Mouse (Mus musculus): ENCODE data around the gene Kank1.

Kank1 gene

GRCm38 (mm10) chr19:25315458-25315889, 78.7 kb downstream of the Kank1 start:
- in situ Hi-C loops (cut with MboI): no loop called here

GRCm38 (mm10) chr19:25315993-25316392, 79.2 kb downstream of the Kank1 start:
- in situ Hi-C loops (cut with MboI): no loop called here

GRCm38 (mm10) chr19:25324265-25324664, 87.5 kb downstream of the Kank1 start:
- in situ Hi-C loops (cut with MboI): no loop called here

- in situ Hi-C loops (cut with MboI): no loop called here
These were observed 88.6 kb downstream of the Kank1 start for GRCm38 (mm10) chr19:25325113-25326001.

- in situ Hi-C loops (cut with MboI): no loop called here
These were observed 89.2 kb downstream of the Kank1 start for GRCm38 (mm10) chr19:25326002-25326300.

GRCm38 (mm10) chr19:25327633-25328032, 90.9 kb downstream of the Kank1 start:
- in situ Hi-C loops (cut with MboI): no loop called here

- in situ Hi-C loops (cut with MboI): loop anchor here (10.0 kb wide), 1 partner anchor 380 kb away; no protein-coding TSS in a partner anchor
These were observed 97.6 kb downstream of the Kank1 start for GRCm38 (mm10) chr19:25334360-25334759.

- in situ Hi-C loops (cut with MboI): loop anchor here (10.0 kb wide), 1 partner anchor 382 kb away; no protein-coding TSS in a partner anchor
These were observed 100.0 kb downstream of the Kank1 start for GRCm38 (mm10) chr19:25336731-25337130.

- in situ Hi-C loops (cut with MboI): no loop called here
These were observed 104.2 kb downstream of the Kank1 start for GRCm38 (mm10) chr19:25340630-25341620.

- in situ Hi-C loops (cut with MboI): no loop called here
These were observed 105.3 kb downstream of the Kank1 start for GRCm38 (mm10) chr19:25342026-25342425.

GRCm38 (mm10) chr19:25343657-25344322, 107.0 kb downstream of the Kank1 start:
- in situ Hi-C loops (cut with MboI): no loop called here

GRCm38 (mm10) chr19:25344371-25344770, 107.6 kb downstream of the Kank1 start:
- in situ Hi-C loops (cut with MboI): no loop called here

GRCm38 (mm10) chr19:25345972-25346371, 109.2 kb downstream of the Kank1 start:
- in situ Hi-C loops (cut with MboI): no loop called here

GRCm38 (mm10) chr19:25347515-25347914, 110.7 kb downstream of the Kank1 start:
- in situ Hi-C loops (cut with MboI): no loop called here

GRCm38 (mm10) chr19:25351257-25351955, 114.6 kb downstream of the Kank1 start:
- in situ Hi-C loops (cut with MboI): no loop called here

GRCm38 (mm10) chr19:25357094-25357493, 120.3 kb downstream of the Kank1 start:
- in situ Hi-C loops (cut with MboI): no loop called here

- in situ Hi-C loops (cut with MboI): no loop called here
These were observed 121.8 kb downstream of the Kank1 start for GRCm38 (mm10) chr19:25358486-25359120.

GRCm38 (mm10) chr19:25360571-25361029, 123.8 kb downstream of the Kank1 start:
- in situ Hi-C loops (cut with MboI): no loop called here

GRCm38 (mm10) chr19:25361956-25362355, 125.2 kb downstream of the Kank1 start:
- in situ Hi-C loops (cut with MboI): no loop called here

- in situ Hi-C loops (cut with MboI): no loop called here
These were observed 128.9 kb downstream of the Kank1 start for GRCm38 (mm10) chr19:25365698-25366097.

- in situ Hi-C loops (cut with MboI): no loop called here
These were observed 129.8 kb downstream of the Kank1 start for GRCm38 (mm10) chr19:25366620-25367019.

All from mature B cell (primary cell).